Mouse (Mus musculus) intestine, embryonic 14.5 days (tissue): ENCODE measurements around the gene Mast1. TPM values are rescaled to one million over a fixed set of nuclear protein-coding genes. Genes with fewer than 3 reads are reported as not detected.

Experiments used
- ATAC-seq: fragments of 200-750 bp; cut with Nextera tagmentation; replicated peaks from 2 replicates; pipeline ENCODE4 v1.8.0; 2017; ENCODE audit warnings: low read depth, moderate number of reproducible peaks, moderate TSS enrichment, moderate library complexity; ENCODE audit not compliant: low FRiP score, low TSS enrichment
- DNase-seq: peaks from one replicate; pipeline ENCODE4 v3.0.0-alpha.2; 2018; ENCODE audit warnings: low spot score
- H3K27ac ChIP-seq: fragments of 300-500 bp; sonication (generic); 2 replicates; pipeline ENCODE4 v1.5.1; 2014; ENCODE audit warnings: low read depth, mild to moderate bottlenecking, control low read depth
- H3K27me3 ChIP-seq: fragments of 300-500 bp; sonication (generic); replicated peaks from 2 replicates; pipeline ENCODE4 v1.6.1; 2014; ENCODE audit warnings: low read length, control low read depth; ENCODE audit not compliant: control insufficient read depth, insufficient read depth
- H3K36me3 ChIP-seq: fragments of 300-500 bp; sonication (generic); 2 replicates; pipeline ENCODE4 v1.6.1; 2014; ENCODE audit warnings: low read length, control low read depth; ENCODE audit not compliant: control insufficient read depth, insufficient read depth
- H3K4me1 ChIP-seq: fragments of 300-500 bp; sonication (generic); replicated peaks from 2 replicates; pipeline ENCODE4 v1.6.1; 2014; ENCODE audit warnings: low read length, control low read depth, mixed read lengths; ENCODE audit not compliant: control insufficient read depth, insufficient read depth
- H3K4me2 ChIP-seq: fragments of 300-500 bp; sonication (generic); 2 replicates; pipeline ENCODE4 v1.6.1; 2014; ENCODE audit warnings: low read length
- H3K4me3 ChIP-seq: fragments of 300-500 bp; sonication (generic); 2 replicates; pipeline ENCODE4 v1.5.1; 2014; ENCODE audit warnings: low read depth, low read length, control low read depth, mixed read lengths
- H3K9ac ChIP-seq: fragments of 300-500 bp; sonication (generic); 2 replicates; pipeline ENCODE4 v1.6.1; 2014; ENCODE audit warnings: mild to moderate bottlenecking, low read length
- H3K9me3 ChIP-seq: fragments of 300-500 bp; sonication (generic); 2 replicates; pipeline ENCODE4 v1.6.1; 2016; ENCODE audit warnings: low read length, control low read depth; ENCODE audit not compliant: control insufficient read depth
- WGBS: fragments of 180-500 bp; shearing (Covaris S2); extraction: QIAGEN DNeasy Blood & Tissue Kit; methylation state at CpG from one replicate; pipeline ENCODE4 v1.1.7; 2014; 5-methylcytosine and 5-hydroxymethylcytosine counted together
- polyA plus RNA-seq: library from polyadenylated mRNA; unstranded; fragments of >200 nt; fragmentation: Nextera tagmentation; extraction: Ambion mirVana; gene quantifications from 2 replicates; pipeline ENCODE4 v1.2.1, GENCODE M21; 2014

Mast1 gene
- polyA plus RNA-seq, 1 experiment from 2014 or later: 2.6 TPM

DNA sequence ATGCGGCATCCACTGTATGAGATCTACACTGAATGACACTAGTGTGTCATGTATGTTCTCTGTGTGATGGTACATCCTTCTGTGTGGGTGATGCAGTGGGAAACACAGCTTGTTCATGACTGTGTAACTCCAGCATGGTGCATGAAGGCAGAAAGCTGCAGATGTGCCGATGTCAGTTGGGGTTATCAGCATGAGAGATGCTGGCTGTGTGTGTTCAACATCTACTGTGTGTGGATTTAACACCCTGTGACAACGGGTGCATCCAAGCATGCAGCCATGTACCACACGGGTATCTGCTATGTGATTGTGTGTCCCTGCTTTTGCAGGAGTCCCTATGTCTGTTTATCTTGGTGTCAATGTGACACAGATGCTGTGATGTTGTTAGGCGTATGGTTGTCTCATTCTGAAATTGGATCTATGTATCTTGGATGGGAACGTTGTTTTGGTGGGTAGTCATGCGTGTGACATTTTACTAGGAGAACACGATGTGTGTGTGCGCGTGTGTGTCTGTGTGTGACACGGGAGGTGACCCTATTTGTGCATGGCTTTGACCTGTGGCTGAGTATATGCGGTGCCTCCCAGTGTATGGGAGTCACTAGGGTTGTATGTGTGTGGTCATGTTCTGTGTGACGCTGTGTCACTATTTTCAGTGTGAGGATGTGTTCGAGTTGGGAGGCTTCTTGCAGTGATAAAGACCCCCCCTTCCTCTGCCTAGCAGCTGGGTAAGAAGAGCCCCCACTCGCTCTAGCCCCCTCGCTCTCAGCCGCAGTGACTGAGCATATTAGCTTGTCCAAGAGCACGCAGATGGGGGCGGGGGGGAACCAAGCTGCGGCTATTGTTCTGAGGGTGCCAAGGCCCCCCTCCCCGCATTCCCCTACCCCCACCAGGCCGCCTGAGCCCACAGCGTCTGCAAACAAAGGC is 858 bp downstream of the Mast1 start:
- H3K4me2 ChIP-seq: peak overlapping the region; percentile 62
- H3K9ac ChIP-seq: peak overlapping the region; percentile 17; the same call in 1 of the 2 replicates
- ATAC-seq: no peak
- no peaks in the 10 kb centered on the region for H3K36me3 ChIP-seq
- DNase-seq: no peak
- peaks cover 10% of the 10 kb centered on the region for H3K4me1 ChIP-seq
- no peak overlapping the region for H3K27ac ChIP-seq
- peaks cover 68% of the 10 kb centered on the region for H3K27me3 ChIP-seq
- 24% methylated on average over 23 of the region's 23 CpGs for WGBS
- H3K4me3 ChIP-seq: peak overlapping the region; percentile 39
- no peaks in the 10 kb centered on the region for H3K9me3 ChIP-seq

DNA sequence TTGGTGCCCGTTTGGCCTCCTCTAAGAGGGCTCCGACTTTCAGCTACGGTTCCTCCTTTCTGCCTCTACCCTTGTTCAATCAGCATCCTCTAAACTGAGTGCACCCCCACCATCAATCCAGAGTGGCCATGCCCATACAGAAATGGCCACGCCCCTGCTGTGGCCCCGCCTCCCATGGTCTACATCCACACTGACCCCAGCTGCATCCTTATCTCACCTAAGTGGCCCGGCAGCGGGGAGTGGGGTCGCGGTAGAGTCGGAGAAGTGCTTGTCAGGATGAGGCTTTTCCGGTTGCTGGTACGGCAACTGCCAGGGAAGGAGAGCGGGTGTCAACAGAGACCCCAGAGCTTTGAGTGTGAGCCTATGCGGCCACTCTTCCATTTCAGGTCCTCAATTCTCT is 1.7 kb downstream of the Mast1 start:
- ATAC-seq: no peak; the same call in 1 of the 2 replicates
- Histone ChIP-seq H3K4me1 (peaks cover 10% of the 10 kb centered on the region), H3K9me3 (no peaks in the 10 kb centered on the region), H3K9ac (no peak overlapping the region), H3K27ac (no peak overlapping the region), H3K36me3 (no peaks in the 10 kb centered on the region), H3K4me2 (no peak overlapping the region), H3K4me3 (no peak overlapping the region), H3K27me3 (peaks cover 73% of the 10 kb centered on the region)
- 5% methylated on average over 14 of the region's 14 CpGs for WGBS
- no peak for DNase-seq

DNA sequence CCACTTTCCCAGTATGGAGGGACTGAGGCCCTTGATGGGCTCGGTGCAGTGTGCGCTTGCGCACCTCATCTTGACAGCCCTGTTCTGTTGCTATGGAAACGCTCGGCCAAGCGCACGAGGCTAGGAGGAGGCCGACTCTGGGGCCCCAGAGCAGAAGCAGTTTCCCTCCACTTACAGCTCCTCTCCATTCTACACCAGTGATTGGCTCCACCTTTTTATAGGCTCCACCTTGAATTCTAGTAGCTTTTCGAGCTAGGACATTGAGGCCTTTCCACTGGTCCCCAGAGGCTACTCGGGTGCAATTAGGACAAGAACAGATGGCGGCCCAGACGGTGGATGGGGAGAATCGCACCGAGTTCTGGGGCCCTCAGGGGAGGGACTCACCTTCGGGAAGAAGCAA is 2.3 kb downstream of the Mast1 start:
- H3K4me2 ChIP-seq: no peak overlapping the region; the same call in 1 of the 2 replicates

DNA sequence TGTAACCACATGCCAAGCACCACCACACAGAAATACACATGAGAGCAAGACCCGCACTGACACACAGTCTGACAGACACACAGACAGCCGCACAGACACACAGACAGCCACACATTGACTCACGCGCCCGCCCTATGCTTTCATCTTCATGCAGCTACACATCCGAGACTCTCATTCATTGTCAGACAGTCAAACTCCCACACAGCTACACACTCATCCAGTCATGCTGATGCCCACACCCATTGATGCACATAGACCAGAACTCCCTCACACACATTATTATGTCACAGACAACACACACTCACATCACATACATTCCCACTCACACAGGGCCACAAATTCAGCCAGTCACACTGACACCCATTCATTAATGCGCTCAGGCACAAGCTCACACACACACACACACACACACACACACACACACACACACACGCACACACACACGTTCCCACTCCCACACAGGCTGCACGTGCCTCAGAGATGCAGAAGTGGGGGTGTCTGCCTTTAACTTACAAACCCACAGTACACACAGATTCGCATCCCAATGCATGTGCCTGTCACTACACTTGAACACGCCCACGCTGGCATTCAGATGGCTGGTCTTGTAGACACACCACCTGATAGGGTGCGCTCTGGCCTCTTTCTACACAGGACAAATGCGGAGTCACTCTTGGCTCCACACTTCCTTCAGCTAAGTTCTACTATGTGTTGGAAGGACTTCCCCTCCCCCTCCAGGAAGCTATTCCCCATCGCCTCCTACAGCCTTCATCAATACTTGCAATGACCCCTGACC is 3.2 kb downstream of the Mast1 start:
- H3K27ac ChIP-seq: no peak overlapping the region
- ATAC-seq: no peak
- H3K4me3 ChIP-seq: no peak overlapping the region
- no peaks in the 10 kb centered on the region for H3K9me3 ChIP-seq
- H3K36me3 ChIP-seq: no peaks in the 10 kb centered on the region
- H3K9ac ChIP-seq: no peak overlapping the region
- peaks cover 80% of the 10 kb centered on the region for H3K27me3 ChIP-seq
- H3K4me1 ChIP-seq: peaks cover 10% of the 10 kb centered on the region
- WGBS: 83% methylated on average over 16 of the region's 16 CpGs
- no peak overlapping the region for H3K4me2 ChIP-seq
- DNase-seq: no peak

More for the DNA sequence above, 2.3 kb downstream of the Mast1 start:
- ATAC-seq (no peak), DNase-seq (no peak)
- Histone ChIP-seq H3K27me3 (peaks cover 75% of the 10 kb centered on the region), H3K4me3 (no peak overlapping the region; the same call in 1 of the 2 replicates), H3K9ac (no peak overlapping the region), H3K4me1 (peaks cover 10% of the 10 kb centered on the region), H3K36me3 (no peaks in the 10 kb centered on the region), H3K27ac (no peak overlapping the region), H3K9me3 (no peaks in the 10 kb centered on the region)
- under 1% methylated on average over 15 of the region's 15 CpGs for WGBS

DNA sequence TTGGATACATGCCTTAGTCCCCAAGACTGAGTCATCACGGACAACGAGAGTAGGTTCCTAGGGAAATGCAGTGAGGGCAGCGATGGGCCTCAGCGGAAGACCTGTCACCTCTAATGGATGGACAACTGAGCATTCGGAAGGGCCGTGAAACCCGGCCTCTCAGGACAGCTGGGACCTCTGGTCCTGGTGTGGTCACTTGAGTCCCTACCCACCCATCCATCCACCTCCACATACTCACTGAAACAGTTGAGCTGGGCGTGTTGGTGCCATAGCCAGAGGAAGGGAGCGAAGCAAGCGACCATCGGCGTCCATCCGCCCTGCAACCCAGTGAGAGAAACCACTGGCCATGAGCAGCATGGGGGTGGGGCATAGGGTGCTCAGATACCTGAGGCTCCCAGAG is 6.6 kb downstream of the Mast1 start:
- H3K4me2 ChIP-seq: no peak overlapping the region
- H3K4me1 ChIP-seq: peaks cover 3% of the 10 kb centered on the region; the same call in 1 of the 2 replicates
- H3K9me3 ChIP-seq: no peaks in the 10 kb centered on the region
- no peaks in the 10 kb centered on the region for H3K36me3 ChIP-seq
- H3K27ac ChIP-seq: no peak overlapping the region
- no peak overlapping the region for H3K9ac ChIP-seq
- 83% methylated on average over 13 of the region's 13 CpGs for WGBS
- H3K4me3 ChIP-seq: no peak overlapping the region
- H3K27me3 ChIP-seq: peaks cover 53% of the 10 kb centered on the region
- ATAC-seq (no peak), DNase-seq (no peak)

DNA sequence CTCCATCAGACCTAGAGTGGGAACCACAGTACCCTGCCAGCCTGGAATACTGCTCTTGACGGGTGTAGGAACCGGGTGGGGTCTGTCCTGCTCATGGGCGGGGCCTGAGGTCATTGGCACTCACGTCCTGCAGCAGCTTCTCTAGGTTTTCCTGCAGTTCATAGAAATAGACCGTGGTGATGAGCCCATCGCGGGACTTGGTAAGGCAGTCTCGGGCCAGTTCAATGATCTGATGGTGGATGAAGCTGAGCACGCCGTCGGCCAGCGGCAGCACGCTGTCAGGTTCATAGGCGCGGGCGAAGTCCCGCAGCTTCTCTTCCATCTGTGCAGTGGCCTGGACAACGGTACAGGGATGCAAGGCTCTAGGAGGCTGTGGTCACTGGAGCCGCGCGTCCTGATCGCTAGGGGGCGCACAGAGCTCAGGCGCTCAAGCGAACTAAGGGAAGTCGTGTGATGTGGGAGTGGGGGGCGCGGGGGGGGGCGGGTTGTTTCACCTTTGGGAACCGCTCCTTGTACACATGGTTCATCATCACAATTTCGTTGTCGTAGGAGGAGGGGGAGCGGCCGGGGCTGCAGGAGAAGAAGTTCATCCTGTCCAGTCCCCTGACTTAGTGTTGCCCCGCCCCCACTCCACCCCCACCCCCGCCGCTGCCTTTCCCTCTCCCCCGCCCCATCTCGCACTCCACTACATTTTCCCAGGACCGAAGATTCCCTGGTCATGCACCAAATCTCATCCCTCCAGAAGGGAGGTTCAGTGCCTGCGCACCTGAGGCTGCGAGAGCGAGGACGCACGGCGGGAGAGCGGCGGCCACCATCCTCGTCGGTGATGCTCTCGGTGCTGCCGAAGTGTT is 8.5 kb downstream of the Mast1 start:
- no peaks in the 10 kb centered on the region for H3K36me3 ChIP-seq
- no peaks in the 10 kb centered on the region for H3K9me3 ChIP-seq
- H3K4me3 ChIP-seq: peak overlapping the region; percentile 23
- WGBS: 3% methylated on average over 48 of the region's 52 CpGs
- H3K27me3 ChIP-seq: peaks cover 37% of the 10 kb centered on the region
- no peaks in the 10 kb centered on the region; the same call in 1 of the 2 replicates for H3K4me1 ChIP-seq
- no peak overlapping the region for H3K9ac ChIP-seq
- DNase-seq (peak; percentile 85), ATAC-seq (peak; percentile 76)
- no peak overlapping the region for H3K27ac ChIP-seq
- H3K4me2 ChIP-seq: peak overlapping the region; percentile 59

DNA sequence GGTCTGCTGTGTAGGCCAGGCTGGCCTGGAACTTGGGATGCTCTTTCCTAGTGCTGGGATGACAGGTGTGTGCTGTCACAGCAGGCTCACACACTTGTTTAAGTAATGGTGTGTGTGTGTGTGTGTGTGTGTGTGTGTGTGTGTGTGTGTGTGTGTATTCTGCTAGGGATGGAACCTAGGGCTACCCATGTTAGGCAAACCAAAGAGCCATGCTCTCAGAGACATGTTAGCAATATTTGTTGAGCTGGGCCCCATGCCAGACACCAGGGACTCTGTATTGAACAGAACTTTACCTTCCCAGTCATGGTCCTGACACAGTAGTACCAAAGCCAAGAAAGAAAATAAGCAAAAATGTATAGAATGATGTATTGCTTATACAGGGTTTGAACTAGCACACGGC is 9.6 kb downstream of the Mast1 start:
- Histone ChIP-seq H3K27me3 (peaks cover 39% of the 10 kb centered on the region), H3K27ac (no peak overlapping the region), H3K4me2 (no peak overlapping the region), H3K36me3 (no peaks in the 10 kb centered on the region), H3K9me3 (no peaks in the 10 kb centered on the region), H3K4me3 (no peak overlapping the region), H3K9ac (no peak overlapping the region), H3K4me1 (no peaks in the 10 kb centered on the region; the same call in 1 of the 2 replicates)
- no peak for DNase-seq
- WGBS: 83% methylated on average over 1 of the region's 1 CpGs
- no peak for ATAC-seq

DNA sequence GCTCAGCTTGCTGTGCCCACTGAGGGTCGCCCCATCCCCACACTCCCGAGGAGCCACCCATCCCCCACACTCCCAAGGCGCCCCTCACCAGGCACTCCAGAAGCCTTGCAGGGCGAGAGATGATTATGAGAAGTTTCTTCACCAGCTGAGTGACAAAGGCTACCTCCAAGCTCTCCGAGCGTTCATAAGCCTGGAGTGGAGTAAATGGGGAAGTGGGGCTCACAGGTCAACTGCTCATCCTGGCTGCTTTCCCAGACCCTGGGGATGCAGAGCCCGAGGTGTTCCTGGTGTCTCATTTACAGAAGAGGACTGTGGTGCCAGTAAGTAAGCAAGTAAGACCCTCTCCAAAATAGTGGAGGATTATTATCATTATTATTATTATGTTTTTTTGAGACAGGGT is 11.6 kb downstream of the Mast1 start:
- peaks cover 24% of the 10 kb centered on the region for H3K27me3 ChIP-seq
- DNase-seq (no peak), ATAC-seq (no peak)
- H3K27ac ChIP-seq: no peak overlapping the region
- H3K4me2 ChIP-seq: no peak overlapping the region
- H3K9me3 ChIP-seq: no peaks in the 10 kb centered on the region
- H3K4me3 ChIP-seq: no peak overlapping the region
- 67% methylated on average over 7 of the region's 7 CpGs for WGBS
- H3K9ac ChIP-seq: no peak overlapping the region
- H3K4me1 ChIP-seq: no peaks in the 10 kb centered on the region; the same call in 1 of the 2 replicates
- H3K36me3 ChIP-seq: no peaks in the 10 kb centered on the region
